In genomic region chr5:12512471-12512870, GRCm38 (mm10) we compare ENCODE assay signal across 20 mouse cellular contexts.
A peak's percentile ranks its signal among the peaks of the same experiment; 100 is the strongest.
DNase-seq lines count a peak whose midpoint lies in the region; ATAC-seq lines count a peak whose summit lies in the region.
"Had no signal": no experiment of that assay in that cellular context is flagged by ENCODE, and none has a peak within 500 bp of the region (broad histone marks: within the 10 kb centered on the region; RNA-seq: fewer than 3 reads in every experiment).

No protein-coding gene starts in this region.

- 68% methylated on average over 1 of the region's 1 CpGs for WGBS in midbrain, embryonic 11.5 days
- 69% methylated on average over 1 of the region's 1 CpGs for WGBS in midbrain, embryonic 13.5 days
- WGBS in intestine, embryonic 16.5 days, result 32% methylated on average over 1 of the region's 1 CpGs
- WGBS in large intestine, adult 2 months, result 10% methylated on average over 1 of the region's 1 CpGs

- peak; percentile 8 for DNase-seq in midbrain, embryonic 11.5 days (ENCODE audit: low spot score, missing footprints)
- peak; percentile 39 for DNase-seq in large intestine, adult 2 months (ENCODE audit: low read depth, low spot score)
- no peak for DNase-seq in layer of hippocampus, postnatal 25 days (ENCODE audit: extremely low spot score in 1 of 2, low spot score in 1 of 2)
- DNase-seq in embryo, embryonic 11 days, result no peak
- DNase-seq: adrenal gland, adult 2 months; adrenal gland, postnatal 10 days; adrenal gland, postnatal 25 days; cerebellum, adult 11 months; cerebellum, adult 18-20 months; cerebellum, adult 8-10 months; cerebellum, adult 9-11 months; cerebellum, postnatal 14 days; cerebellum, postnatal 36 days; forebrain, postnatal 0 days had no signal

- no peak overlapping the region for H3K9ac ChIP-seq in midbrain, embryonic 11.5 days (ENCODE audit: low read length)
- H3K9ac ChIP-seq in midbrain, embryonic 13.5 days (replicated peaks), result no peak overlapping the region
- H3K9ac ChIP-seq in intestine, embryonic 16.5 days (ENCODE audit: low read depth, low read length), result no peak overlapping the region
- H3K9ac ChIP-seq: embryonic facial prominence, embryonic 12.5 days; forebrain, embryonic 13.5 days; forebrain, embryonic 15.5 days; forebrain, postnatal 0 days had no signal

- no peak overlapping the region for H3K4me2 ChIP-seq in midbrain, embryonic 11.5 days
- H3K4me2 ChIP-seq in midbrain, embryonic 13.5 days (replicated peaks), result no peak overlapping the region
- no peak overlapping the region for H3K4me2 ChIP-seq in intestine, embryonic 16.5 days (ENCODE audit: low read depth, low read length)
- H3K4me2 ChIP-seq: embryonic facial prominence, embryonic 12.5 days; forebrain, embryonic 13.5 days; forebrain, embryonic 15.5 days had no signal

- no peaks in the 10 kb centered on the region for H3K4me1 ChIP-seq in midbrain, embryonic 11.5 days (ENCODE audit: control insufficient read depth, insufficient read depth, low read length)
- H3K4me1 ChIP-seq in midbrain, embryonic 13.5 days (replicated peaks), result 0 out of 2 replicates have a peak, but pooled peaks cover 4% of the 10 kb centered on the region
- H3K4me1 ChIP-seq in intestine, embryonic 16.5 days (ENCODE audit: control insufficient read depth, insufficient read depth, low read length), result peaks cover 4% of the 10 kb centered on the region; the same call in 1 of the 2 replicates
- H3K4me1 ChIP-seq: forebrain, embryonic 13.5 days; forebrain, embryonic 15.5 days had no signal

- H3K36me3 ChIP-seq in midbrain, embryonic 11.5 days (ENCODE audit: control insufficient read depth, insufficient read depth, low read length), result no peaks in the 10 kb centered on the region
- H3K36me3 ChIP-seq in midbrain, embryonic 13.5 days, result no peaks in the 10 kb centered on the region
- no peaks in the 10 kb centered on the region for H3K36me3 ChIP-seq in intestine, embryonic 16.5 days (ENCODE audit: control insufficient read depth, insufficient read depth, low read length)
- H3K36me3 ChIP-seq: embryonic facial prominence, embryonic 10.5 days; embryonic facial prominence, embryonic 12.5 days; forebrain, embryonic 15.5 days had no signal

- no peaks in the 10 kb centered on the region for H3K9me3 ChIP-seq in midbrain, embryonic 11.5 days (ENCODE audit: control insufficient read depth, low read length)
- H3K9me3 ChIP-seq in midbrain, embryonic 13.5 days, result no peaks in the 10 kb centered on the region
- no peaks in the 10 kb centered on the region for H3K9me3 ChIP-seq in intestine, embryonic 16.5 days (ENCODE audit: control insufficient read depth, low read length)
- H3K9me3 ChIP-seq: embryonic facial prominence, embryonic 10.5 days; embryonic facial prominence, embryonic 12.5 days; forebrain, embryonic 13.5 days; forebrain, embryonic 15.5 days had no signal

- H3K27ac ChIP-seq in midbrain, embryonic 11.5 days (ENCODE audit: low read depth, low read length), result no peak overlapping the region
- H3K27ac ChIP-seq in midbrain, embryonic 13.5 days, result no peak overlapping the region
- H3K27ac ChIP-seq in intestine, embryonic 16.5 days (ENCODE audit: low read length), result no peak overlapping the region
- H3K27ac ChIP-seq: embryonic facial prominence, embryonic 10.5 days; embryonic facial prominence, embryonic 12.5 days; forebrain, embryonic 13.5 days; forebrain, embryonic 15.5 days had no signal

- no peak overlapping the region for H3K4me3 ChIP-seq in midbrain, embryonic 11.5 days (ENCODE audit: low read depth, low read length)
- no peak overlapping the region for H3K4me3 ChIP-seq in midbrain, embryonic 13.5 days (replicated peaks)
- no peak overlapping the region for H3K4me3 ChIP-seq in intestine, embryonic 16.5 days (ENCODE audit: low read length)
- H3K4me3 ChIP-seq: embryonic facial prominence, embryonic 10.5 days; embryonic facial prominence, embryonic 12.5 days; forebrain, embryonic 13.5 days; forebrain, embryonic 15.5 days had no signal

- no peak for ATAC-seq in midbrain, embryonic 11.5 days (ENCODE audit: low FRiP score)
- ATAC-seq in midbrain, embryonic 13.5 days, result no peak
- ATAC-seq in intestine, embryonic 16.5 days, result peak; percentile 89
- ATAC-seq: forebrain, embryonic 13.5 days; forebrain, embryonic 15.5 days; forebrain, postnatal 0 days had no signal

- no peaks in the 10 kb centered on the region for H3K27me3 ChIP-seq in midbrain, embryonic 11.5 days (ENCODE audit: control insufficient read depth, insufficient read depth, low read length)
- no peaks in the 10 kb centered on the region for H3K27me3 ChIP-seq in midbrain, embryonic 13.5 days
- no peaks in the 10 kb centered on the region for H3K27me3 ChIP-seq in intestine, embryonic 16.5 days (replicated peaks; ENCODE audit: control insufficient read depth, insufficient read depth, low read length)
- H3K27me3 ChIP-seq: embryonic facial prominence, embryonic 12.5 days; forebrain, embryonic 13.5 days; forebrain, embryonic 15.5 days had no signal

Comparison
In these comparisons a context has a peak if more than half of its experiments do, and no peak if none do; other contexts are left out.
1. DNase-seq: peak in midbrain, embryonic 11.5 days (single experiment) and large intestine, adult 2 months (single experiment); none in layer of hippocampus, postnatal 25 days (0 of 2) and embryo, embryonic 11 days (single experiment).